Mouse (Mus musculus): ENCODE measurements around the gene Fam196b.

The Fam196b gene

DNA sequence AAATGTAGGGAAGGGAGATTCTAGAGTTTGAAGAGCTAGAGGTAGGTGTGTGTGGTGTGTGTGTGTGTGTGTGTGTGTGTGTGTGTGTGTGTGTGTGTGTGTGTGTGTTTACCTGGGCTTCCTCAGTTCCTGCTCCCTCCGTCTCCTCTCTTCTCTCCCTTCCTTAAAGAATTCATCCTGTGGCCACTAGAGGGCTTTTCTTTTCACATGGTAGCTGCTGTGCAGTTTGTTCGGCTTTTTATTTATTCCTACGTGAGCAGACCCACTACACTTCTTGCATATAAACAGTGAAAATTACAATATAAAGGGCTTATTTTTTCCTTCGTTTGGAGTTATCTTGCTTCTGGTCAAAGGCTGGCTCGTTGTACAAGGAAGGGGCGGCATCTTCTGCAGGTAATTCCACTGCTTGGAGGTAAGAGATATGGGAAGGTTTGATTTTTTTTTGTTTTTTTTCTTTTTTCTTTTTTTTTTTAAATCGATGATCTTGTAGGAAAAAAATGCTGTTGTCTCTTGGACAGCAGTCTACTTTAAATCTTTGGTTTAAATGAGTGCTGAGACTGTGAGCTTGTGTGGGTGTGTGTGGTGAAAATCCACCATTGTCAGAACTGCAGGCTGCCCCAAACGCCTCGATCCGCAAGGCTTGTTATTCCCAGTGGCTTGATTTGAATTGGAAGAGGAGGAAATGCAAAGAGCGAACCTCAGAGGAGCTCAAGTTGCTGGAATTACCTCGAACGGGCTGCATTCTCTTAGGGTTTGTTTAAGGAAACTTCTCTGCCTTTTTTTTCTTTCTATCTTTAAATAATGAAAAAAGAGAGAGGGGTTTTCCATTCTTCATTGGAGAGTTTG is at the start of gene Fam196b:
Gene Fam196b, plus strand, starts transcription at position 289 of the 846 bp plus-strand sequence.
- DNase-seq (ENCODE audit: low spot score in 2 of 2) = peak in 1 of 2 experiments; percentile 18

DNA sequence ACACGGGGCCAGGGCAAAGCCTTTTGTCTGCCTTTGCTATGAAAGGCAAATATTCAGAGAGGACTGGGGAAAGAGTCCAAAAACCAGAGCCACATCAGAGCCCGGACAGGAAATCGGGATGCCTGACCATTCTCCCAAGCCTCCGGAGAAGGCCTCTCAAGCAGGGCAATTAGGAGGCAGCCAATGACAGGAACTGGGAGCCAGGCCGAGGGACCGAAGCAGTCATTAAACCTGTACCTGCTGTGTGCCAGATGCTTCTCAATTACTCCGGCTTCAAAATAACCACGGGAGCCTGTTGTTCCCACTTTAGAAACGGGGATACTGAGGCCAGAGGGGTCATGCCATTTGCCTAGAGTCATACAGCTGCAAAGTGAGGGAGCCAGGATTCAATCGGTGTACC is 42.6 kb upstream of the Fam196b start:
- DNase-seq (ENCODE audit: low spot score in 2 of 2) = peak in 1 of 2 experiments; percentile 8

DNA sequence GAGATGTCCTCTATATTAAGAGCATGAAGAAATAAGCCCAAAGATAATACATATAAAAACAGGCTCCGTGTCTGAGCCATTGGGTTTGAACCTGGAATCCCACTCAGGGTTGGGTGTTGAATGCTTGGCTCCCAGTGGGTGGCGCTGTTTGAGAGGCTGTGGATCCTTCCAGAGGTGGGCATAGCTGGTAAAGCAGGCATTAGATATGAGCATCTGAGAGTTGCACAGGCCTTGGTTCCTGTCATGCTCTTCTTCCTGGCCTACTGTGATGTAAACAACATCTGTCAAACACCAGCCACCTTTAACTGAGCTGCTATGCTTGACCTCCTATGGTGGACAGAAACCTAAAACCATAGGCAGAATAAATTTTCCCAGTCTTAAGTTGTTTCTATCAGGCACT is 38.7 kb upstream of the Fam196b start:
- no peak for DNase-seq (ENCODE audit: low spot score in 2 of 2)

DNA sequence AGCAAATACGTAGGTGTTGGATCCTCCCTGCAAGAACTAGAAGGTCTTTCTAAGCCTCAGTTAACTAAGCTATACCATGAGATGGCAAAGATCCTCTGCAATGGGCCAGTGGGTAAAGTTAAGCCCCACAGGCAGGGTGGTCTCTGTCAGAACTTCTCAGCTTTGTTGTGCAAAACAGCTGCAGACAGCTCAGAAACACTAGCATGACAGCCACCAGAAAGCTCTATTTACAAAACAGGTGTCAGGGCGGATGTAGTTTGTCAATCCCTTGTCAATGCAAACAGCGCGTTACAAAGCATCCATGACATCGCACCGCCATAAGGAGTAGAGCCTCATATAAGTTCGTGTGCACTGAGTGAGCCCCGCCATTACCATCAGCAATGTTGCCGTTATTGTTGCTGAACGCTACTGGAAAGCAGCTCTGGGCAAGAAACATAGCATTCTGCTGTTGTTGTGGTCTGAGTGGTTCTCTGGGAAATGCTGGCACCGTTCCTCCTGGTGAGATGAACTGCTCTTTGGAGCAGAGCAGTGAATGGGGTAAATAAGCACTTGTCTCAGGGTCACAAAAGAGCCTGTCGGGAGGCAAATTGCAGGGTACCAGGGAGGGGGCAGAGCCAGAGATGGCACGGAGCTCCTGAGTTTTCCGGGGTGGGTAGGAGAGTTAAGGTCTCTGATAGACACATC is 38.1 kb upstream of the Fam196b start:
- DNase-seq (ENCODE audit: low spot score in 2 of 2) = no peak

DNA sequence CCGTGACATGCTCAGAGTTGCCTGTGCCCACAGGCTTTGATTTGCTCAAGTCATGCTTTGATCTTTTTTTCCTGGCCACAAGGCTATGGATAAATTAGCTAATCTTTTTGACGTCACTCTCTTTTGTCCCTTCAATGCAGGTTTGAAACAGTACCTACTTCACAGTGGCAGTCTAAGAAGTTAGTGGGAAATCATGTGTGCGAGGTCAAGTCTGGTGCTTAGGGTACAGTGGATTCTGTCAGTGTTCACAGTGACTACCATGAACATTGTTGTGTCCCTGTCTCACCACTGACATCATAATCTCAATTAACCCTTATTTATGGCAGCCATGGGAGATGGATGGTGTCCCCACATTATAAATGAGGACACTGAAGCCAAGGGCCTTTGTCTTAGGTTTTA is 37.6 kb upstream of the Fam196b start:
- DNase-seq (ENCODE audit: low spot score in 2 of 2) = no peak

DNA sequence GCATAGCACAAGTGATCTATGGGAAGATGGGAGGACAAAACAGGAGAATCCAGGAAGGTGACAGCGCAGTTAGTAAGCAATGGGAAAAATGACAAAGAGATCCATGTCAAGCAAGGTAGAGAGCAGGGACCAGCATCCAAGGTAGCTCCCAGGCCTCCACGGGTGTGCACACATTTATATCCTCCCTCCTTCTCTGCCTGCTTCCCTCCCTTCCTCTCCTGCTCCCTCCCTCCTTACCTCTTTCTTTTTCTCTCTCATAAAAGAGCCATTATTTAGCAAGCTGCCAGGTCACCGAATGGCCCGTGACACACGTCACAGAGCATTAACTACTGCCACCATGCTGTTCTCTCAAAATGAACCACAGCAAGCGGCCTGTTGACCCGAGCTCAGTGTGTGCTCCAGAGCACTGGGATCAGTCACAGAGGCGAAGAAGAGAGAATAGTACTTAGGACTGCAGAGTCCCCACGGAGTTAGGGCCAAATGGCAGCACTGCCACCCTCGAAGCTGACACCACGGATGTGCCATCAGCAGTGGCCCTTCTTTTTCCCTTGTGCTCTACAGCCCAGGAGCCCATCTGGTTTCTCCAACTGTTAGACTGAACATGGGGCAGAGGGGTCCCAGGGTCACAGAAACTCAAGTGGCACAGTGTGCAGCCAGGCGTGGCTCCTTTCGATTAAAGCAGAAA is 30.4 kb upstream of the Fam196b start:
- DNase-seq (ENCODE audit: low spot score in 2 of 2) = no peak

DNA sequence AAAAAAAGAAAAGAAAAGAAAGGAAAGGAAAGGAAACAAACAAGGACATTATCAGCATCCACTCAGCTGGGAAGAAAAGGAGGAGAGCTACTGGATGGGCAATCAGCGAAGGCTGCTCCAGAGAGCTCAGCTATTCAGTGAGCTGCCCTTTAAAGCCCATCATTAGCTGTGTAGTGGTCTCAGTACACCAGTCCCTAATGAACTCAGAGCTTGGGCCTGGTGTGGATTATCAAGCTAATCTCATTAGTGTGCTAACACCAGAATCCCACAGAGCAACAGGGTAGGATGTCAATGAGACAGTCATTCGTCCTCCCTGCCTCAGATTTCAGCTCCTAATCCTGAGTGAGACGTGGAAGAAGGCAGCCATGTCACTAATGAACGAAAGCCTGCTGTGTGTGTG is 24.4 kb upstream of the Fam196b start:
- DNase-seq (ENCODE audit: low spot score in 2 of 2) = no peak

DNA sequence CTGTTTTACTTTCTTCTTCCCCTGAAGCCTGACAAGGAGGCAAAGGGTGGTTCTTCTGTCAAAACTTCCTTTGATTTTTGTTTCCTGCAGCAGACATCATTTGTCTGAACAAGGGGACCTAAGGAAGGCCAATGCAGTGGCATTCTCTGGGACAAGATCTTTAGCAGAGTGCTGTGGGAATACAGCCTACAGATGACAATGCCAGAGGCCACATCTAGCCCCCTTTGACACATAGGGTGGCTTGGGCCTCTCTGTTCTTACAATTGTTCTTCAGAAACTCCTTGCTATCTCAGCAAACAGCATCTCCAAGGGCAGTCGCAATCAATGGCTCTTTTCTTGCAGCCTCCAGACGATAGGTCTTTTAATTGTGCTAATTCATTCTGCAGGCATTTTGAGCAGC is 23.9 kb upstream of the Fam196b start:
- no peak for DNase-seq (ENCODE audit: low spot score in 2 of 2)

DNA sequence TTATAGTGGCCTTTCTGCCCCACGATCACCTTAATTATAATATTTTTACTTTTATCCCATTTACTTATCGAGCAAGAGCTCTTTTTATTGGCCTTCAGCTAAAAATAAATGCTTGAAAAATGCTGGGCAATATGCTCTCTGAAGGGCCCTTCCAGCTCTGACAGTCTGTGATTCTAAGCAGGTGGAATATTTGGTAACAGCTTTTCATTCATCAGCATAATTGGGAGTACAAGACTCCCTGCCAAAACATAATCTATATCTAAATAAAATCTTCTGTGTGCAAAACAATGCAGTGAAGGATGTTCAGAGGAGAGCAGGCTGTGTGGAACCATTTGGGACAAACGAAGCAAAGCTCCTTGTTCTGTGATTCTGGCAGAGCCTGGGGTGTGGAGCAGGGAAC is 23.3 kb upstream of the Fam196b start:
- DNase-seq (ENCODE audit: low spot score in 2 of 2) = no peak

DNA sequence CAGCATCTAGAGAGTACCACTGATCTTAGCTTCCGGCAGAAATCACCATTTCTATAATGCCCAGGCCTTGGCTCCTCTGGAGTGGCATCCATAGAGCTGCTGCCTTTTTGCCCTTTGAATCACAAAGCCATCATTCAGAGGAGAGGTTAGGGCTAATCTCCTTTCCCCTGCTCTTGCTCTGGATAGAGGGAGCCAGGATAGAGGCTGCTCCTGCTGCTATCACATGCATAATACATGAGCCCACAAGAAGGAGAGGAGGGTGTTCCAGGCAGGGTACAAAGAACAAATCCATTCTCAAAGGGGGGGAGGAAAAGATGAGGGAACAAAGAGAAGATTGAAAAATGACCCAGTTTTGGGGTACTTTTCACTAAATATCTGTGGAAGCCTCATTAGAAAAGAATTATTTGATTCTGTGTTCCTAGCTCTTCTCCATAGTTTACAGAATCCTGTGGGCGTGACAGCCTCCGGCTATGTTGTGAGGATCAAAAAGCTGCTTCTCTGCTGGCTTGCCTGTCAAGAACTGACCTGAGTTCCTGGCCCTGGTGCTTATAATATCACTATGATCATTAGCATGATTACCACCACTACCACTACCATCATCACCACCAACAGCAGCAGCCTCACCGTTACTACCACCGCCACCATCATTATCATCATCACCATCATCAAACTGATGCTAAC is 16.8 kb upstream of the Fam196b start:
- no peak for DNase-seq (ENCODE audit: low spot score in 2 of 2)

DNA sequence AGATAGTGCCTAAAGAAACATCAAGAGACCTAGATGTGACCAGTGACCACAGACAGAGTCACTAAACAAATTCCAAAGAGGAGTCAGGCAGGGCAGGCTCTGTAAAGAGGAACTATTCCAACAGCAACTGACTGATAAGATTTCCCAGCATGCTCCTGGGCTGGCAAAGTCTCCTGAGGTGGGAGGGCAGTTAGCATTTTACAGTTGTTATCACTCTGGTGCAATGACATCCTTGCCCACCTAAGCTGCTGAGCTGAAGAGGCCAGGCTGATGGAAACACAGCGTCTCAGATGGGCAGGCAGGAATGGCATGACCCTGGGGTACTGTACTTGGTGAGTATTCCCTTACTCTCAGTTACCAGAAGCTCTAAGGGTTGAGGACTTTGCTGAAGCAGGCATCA is 15.1 kb upstream of the Fam196b start:
- no peak for DNase-seq (ENCODE audit: low spot score in 2 of 2)

DNA sequence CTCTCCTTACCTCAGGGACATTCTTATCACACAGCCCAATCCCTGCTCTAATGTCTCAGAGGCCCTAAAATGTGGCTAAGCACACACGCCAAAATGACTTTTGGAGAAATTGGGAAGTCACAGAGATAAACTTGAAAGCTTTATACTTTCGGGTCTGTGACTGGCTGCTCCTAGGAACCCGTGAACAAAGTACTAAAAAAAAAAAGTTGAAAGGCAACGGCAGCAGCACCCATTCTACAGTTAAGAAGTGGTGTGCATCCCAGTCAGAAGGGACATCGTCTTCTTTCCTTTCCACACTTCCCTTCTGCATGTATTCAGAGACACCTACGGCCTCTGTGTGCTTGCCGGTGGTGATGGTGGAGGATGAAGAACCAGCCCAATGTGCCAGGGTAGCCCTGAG is 14.6 kb upstream of the Fam196b start:
- no peak for DNase-seq (ENCODE audit: low spot score in 2 of 2)

DNA sequence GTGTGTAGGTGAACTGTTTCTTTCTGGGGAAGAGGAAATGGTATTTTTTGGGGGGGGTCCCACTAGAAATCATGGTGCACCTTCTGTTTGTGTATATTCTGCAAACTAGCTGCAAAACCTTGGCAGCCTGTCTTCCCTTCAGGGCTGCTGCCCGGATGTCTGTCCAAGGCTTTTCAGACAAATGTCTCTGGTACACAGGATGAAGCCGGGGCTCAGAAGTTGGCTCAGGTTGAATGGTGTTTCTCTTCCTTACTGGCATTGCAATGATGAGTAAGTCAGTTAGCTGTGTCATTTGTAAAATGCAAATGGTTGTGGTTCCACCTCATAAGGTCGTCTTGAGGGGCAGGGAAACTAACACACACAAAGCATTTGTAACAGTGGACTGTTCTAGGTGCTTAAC is 8.4 kb upstream of the Fam196b start:
- DNase-seq (ENCODE audit: low spot score in 2 of 2) = no peak

DNA sequence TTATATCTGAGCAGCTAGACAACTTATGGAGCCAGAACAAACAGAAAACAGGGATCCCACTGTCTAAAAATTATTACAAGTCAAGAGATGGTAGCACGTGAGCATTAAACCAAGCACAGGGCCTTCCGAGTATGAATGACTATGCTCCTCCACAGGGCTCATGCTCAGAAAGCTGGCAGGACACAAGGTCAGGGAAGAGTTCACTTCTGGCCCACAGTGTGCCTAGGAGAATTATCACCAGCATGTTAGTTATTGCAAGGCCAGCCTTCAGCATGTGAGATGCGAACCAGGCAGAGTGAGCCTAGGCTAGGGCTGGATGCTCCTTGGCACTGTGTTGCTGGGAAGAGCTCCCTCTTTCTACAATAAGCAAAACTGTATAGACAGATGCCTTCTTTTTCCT is 5.9 kb upstream of the Fam196b start:
- no peak for DNase-seq (ENCODE audit: low spot score in 2 of 2)

DNA sequence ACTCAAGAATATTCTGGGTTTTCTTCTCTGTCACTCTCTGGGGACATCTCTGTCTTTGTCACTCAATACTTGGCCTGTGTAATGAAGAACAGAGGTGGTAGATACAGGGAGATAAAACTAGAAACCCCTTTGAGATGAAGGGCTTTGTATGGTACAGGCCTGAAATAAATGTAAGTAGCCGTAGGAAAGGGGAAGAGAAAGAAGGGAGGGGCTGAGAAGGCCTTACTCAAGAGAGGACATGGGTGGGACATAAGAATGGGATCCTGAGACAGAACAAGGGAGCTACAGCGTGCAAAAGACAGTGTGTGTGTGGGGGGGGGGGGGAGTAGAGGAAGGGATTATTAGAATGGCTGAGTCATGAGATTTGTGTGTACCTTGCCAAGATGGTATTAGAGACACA is 5.3 kb upstream of the Fam196b start:
- no peak for DNase-seq (ENCODE audit: low spot score in 2 of 2)

DNA sequence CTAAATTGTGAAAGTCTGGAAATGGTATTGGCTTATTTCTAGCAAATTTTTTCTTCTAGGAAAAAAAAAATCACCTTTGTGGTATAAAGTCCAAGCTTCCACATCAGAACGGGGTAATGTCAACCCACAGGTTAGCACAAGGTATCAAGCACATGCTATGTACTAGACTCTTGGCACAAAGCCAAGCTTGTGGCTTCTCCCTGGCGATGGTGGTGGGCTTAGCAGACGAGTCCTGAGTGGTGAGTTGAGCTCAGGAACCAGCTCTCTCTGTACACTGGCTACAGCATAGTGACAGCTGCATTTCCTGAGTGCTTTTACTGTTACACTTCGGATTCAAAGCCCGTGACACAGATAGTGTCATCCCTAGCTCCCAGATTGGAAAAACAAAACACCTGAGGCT is 2.9 kb upstream of the Fam196b start:
- no peak for DNase-seq (ENCODE audit: low spot score in 2 of 2)

DNA sequence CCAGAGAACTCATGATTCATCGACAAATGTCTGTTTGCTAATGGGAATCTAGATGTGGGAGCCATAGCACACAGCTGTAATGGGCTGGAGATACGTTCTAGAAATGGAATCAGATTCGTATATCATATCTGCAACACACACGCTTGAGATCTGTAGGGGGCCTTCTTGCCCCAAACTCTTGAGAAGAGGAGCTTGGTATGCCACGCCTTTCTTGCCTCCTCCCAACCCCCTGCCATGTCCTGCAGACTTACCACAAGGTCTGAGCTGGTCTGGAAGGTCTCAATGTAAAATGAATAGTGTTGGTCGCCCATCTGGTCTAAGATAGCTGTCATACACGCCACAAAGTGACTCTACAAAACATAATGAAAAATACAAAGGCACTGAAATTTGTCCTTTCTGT is 2.4 kb upstream of the Fam196b start:
- DNase-seq (ENCODE audit: low spot score in 2 of 2) = no peak

DNA sequence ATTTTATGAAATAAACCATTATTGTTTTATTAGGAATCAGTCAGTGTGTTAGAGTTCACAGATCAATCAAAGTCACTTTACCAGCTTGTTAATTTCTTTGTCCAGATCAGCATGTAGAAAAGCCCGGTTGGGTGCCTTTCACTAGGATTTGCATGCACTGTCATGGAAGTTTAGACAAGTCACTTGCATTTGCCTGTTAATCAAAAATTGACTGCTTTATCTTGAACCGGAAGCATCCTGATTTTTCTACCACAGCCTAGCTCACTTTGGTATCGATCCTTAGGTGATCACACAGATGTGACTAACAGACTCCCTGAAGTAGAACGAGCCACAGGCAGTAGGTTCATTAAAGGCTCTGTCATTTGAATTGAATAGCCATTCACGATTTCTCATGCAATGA is 761 bp downstream of the Fam196b start:
- DNase-seq (ENCODE audit: low spot score in 2 of 2) = no peak

DNA sequence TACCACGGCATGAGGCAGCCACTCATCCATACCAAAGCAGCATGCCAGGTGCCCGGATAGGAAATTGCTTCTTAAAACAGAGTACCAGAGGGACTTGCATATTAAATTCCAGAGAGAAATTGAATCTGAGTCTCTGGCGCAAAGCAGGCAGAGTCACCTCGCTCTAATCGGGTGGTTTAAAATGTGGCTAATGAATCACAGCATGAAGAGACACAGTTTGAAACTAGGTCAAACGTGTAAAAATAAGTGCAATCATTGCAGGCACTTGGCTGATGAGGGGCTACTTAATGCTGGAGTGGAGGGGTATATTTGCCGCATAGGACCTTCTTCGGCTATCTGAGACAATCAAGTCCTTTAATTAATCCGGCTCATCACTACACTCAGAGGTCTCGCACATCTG is 1.6 kb downstream of the Fam196b start:
- no peak for DNase-seq (ENCODE audit: low spot score in 2 of 2)

DNA sequence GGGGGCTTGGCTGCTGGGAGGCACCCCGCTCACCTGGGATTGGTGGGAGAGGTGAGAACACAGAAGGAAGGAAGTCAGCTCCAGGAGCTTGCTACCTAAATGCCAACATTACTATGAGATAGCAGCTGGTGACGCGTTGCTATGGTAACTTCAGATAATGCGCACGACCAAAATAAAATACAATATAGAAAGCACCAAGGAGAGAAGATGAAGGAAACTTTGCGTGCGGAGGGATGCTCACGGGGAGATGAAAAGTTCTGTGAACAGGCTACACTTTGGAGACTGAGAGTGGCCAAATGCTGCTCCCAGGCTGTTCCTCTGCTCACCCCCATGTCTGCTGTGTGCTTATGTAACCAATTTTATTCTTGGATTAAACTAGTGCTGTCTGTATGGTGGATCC is 2.4 kb downstream of the Fam196b start:
- DNase-seq (ENCODE audit: low spot score in 2 of 2) = peak; percentile 10 to 25

DNA sequence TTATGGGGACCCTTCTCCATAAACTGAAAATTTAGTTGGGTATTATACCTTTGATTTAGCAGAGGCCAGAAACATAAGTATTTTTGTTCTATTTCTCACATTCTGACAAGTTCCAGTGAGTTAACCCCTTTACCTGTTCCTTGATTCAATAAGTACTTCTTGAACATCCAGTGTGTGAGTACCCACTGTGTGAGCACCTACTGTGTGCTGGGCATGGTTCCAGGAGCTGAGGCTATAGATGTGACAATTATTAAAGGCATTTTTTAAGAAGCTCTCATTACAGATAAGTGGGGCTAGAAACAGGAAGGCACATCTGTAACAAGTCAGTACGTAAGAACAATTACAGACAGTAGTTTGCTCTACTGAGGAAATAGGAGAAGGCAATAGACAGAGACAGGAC is 4.7 kb downstream of the Fam196b start:
- DNase-seq (ENCODE audit: low spot score in 2 of 2) = no peak

DNA sequence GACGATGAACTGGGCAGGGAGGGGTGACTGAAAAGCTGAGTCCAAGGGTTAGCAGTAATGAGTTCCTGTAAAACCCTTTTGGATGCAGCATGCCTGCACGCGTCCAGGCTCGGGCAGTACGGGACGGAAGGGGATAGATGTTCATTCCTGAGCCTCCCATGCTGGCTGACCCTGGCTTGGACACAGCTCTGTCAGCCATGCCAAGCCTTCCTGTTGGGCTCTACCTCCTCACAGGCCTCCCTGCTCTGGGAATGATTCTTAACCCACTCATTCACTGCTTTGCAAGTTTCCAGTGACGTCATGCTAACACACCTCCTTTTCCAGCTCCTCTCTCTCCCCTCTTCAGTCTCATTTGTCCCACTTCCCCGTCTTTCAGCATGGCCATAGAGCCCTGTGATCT is 9.0 kb downstream of the Fam196b start:
- DNase-seq (ENCODE audit: low spot score in 2 of 2) = no peak

Data from right cerebral cortex, postnatal 36 days (tissue).